Mouse (Mus musculus) liver, embryonic 14.5 days (tissue): ENCODE measurements at regions not wholly inside any gene's neighbourhood (a gene's known extent, or its start where the extent isn't known, plus 50 kb on each side); places are given as distances from the start of the nearest gene placed in this dataset.

ENCODE experiments used
- ATAC-seq: fragments of 200-750 bp; cut with Nextera tagmentation; 2 replicates; pipeline ENCODE4 v1.8.0; 2017; ENCODE audit warnings: moderate number of reproducible peaks, mild to moderate bottlenecking, moderate library complexity; ENCODE audit not compliant: insufficient read depth
- DNase-seq, 3 experiments: peaks; one replicate each; pipeline ENCODE4 v3.0.0-alpha.2; 2012 to 2013; ENCODE audit warnings: low read depth in 3 of 3, low spot score in 3 of 3
- H3K27ac ChIP-seq: fragments of 300-500 bp; sonication (generic); 2 replicates; pipeline ENCODE4 v1.5.1; 2014; ENCODE audit warnings: moderate library complexity, mild to moderate bottlenecking, control low read depth, inconsistent platforms
- H3K27me3 ChIP-seq: fragments of 300-500 bp; sonication (generic); 2 replicates; pipeline ENCODE4 v1.6.1; 2014; ENCODE audit warnings: mild to moderate bottlenecking, low read length, moderate library complexity; ENCODE audit not compliant: control insufficient read depth, insufficient read depth
- H3K36me3 ChIP-seq: fragments of 300-500 bp; sonication (generic); replicated peaks from 2 replicates; pipeline ENCODE4 v1.6.1; 2014; ENCODE audit warnings: low read depth; ENCODE audit not compliant: control insufficient read depth, insufficient read depth
- H3K4me1 ChIP-seq, 2 experiments: fragments of 200-500 bp in 1 of 2; fragments of 300-500 bp in 1 of 2; sonication (generic) in 1 of 2; replicated peaks; 2 replicates each; pipeline ENCODE4 v1.6.1; 2012 to 2014; ENCODE audit warnings: antibody characterized with exemption in 1 of 2, inconsistent platforms in 1 of 2, low read length in 1 of 2; ENCODE audit not compliant: control insufficient read depth in 2 of 2, insufficient read depth in 2 of 2
- H3K4me2 ChIP-seq: fragments of 300-500 bp; sonication (generic); 2 replicates; pipeline ENCODE4 v1.6.1; 2014; ENCODE audit warnings: low read depth, mild to moderate bottlenecking, control low read depth, moderate library complexity
- H3K4me3 ChIP-seq, 2 experiments: fragments of 200-500 bp in 1 of 2; fragments of 300-500 bp in 1 of 2; sonication (generic) in 1 of 2; 2 replicates each; pipeline ENCODE4 v1.5.1; 2012 to 2014; ENCODE audit warnings: low read depth in 2 of 2, low read length in 2 of 2, mild to moderate bottlenecking in 2 of 2, control low read depth in 1 of 2, inconsistent platforms in 1 of 2, moderate library complexity in 1 of 2; ENCODE audit not compliant: insufficient read depth in 1 of 2
- H3K9ac ChIP-seq: fragments of 300-500 bp; sonication (generic); replicated peaks from 2 replicates; pipeline ENCODE4 v1.6.1; 2014; ENCODE audit warnings: mild to moderate bottlenecking, control low read depth, moderate library complexity
- H3K9me3 ChIP-seq: fragments of 300-500 bp; sonication (generic); 2 replicates; pipeline ENCODE4 v1.6.1; 2016; ENCODE audit warnings: low read length, mixed read lengths; ENCODE audit not compliant: control insufficient read depth
- CTCF ChIP-seq: IDR thresholded peaks from 2 replicates; pipeline ENCODE4 v1.5.1; 2016; ENCODE audit warnings: antibody characterized with exemption, low read depth, control low read depth
- EP300 ChIP-seq: IDR thresholded peaks from 2 replicates; pipeline ENCODE4 v1.6.1; 2016; ENCODE audit warnings: antibody characterized with exemption, low read depth
- WGBS: fragments of 180-500 bp; shearing (Covaris S2); extraction: QIAGEN DNeasy Blood & Tissue Kit; methylation state at CpG from one replicate; pipeline ENCODE4 v1.1.7; 2014; ENCODE audit not compliant: insufficient replicate concordance; 5-methylcytosine and 5-hydroxymethylcytosine counted together

DNA sequence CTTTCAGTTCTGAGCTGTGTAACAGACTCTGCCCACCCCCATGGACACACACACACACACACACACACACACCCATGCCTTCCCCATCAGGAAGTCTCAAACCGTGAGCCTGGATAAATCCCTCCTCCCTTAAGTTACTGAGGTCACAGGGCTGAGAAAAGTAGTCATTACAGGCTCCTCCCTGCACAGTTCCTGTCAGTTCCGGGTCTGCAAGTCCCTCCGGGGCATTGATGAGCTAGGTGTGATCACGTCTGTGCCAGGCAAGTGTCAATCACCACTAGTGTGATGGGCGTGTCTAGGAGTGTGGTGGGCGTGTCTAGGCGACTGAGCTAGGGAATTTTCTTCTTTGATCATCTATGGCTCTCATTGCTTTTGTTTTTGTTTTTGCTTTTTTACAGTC is 189.6 kb upstream of the Rpl38 start:
- H3K9ac ChIP-seq: no peak overlapping the region
- H3K4me3 ChIP-seq: no peak overlapping the region
- TF ChIP-seq CTCF: no peak
- no peak for TF ChIP-seq EP300
- H3K27me3 ChIP-seq: no peaks in the 10 kb centered on the region
- no peaks in the 10 kb centered on the region for H3K36me3 ChIP-seq
- DNase-seq (no peak), ATAC-seq (no peak)
- H3K4me2 ChIP-seq: peak overlapping the region; percentile 18
- WGBS: 8% methylated on average over 7 of the region's 7 CpGs
- H3K27ac ChIP-seq: no peak overlapping the region
- no peaks in the 10 kb centered on the region for H3K9me3 ChIP-seq
- H3K4me1 ChIP-seq: peaks cover 0 to 3% of the 10 kb centered on the region in 2 experiments; a peak in 1 of 4 replicates

DNA sequence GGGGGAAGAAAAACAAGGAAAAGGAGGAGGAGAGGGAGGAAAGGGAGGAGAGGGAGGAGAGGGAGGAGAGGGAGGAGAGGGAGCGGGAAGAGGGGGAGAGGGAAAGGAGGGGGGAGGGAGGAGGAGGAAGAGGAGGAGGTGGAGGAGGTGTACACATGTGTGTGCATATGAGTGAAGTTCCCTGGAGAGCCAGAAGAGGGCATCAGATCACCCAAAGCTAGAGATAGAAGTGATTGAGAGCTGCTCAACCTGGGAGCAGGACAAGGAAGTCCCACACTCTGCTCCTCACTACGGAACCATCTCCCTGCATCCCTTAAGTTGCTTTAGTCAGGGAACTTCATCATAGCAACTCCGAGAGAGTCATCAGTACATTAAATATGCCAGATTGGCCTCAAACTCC is 191.0 kb upstream of the Rpl38 start:
- 34% methylated on average over 3 of the region's 3 CpGs for WGBS
- Histone ChIP-seq H3K4me1 (peaks cover 0 to 3% of the 10 kb centered on the region in 2 experiments; a peak in 1 of 4 replicates), H3K4me3 (no peak overlapping the region), H3K27ac (no peak overlapping the region), H3K9ac (no peak overlapping the region), H3K27me3 (no peaks in the 10 kb centered on the region), H3K36me3 (no peaks in the 10 kb centered on the region), H3K4me2 (no peak overlapping the region), H3K9me3 (no peaks in the 10 kb centered on the region)
- ATAC-seq (no peak), DNase-seq (no peak)
- TF ChIP-seq EP300 (no peak), CTCF (peak; percentile 50)

DNA sequence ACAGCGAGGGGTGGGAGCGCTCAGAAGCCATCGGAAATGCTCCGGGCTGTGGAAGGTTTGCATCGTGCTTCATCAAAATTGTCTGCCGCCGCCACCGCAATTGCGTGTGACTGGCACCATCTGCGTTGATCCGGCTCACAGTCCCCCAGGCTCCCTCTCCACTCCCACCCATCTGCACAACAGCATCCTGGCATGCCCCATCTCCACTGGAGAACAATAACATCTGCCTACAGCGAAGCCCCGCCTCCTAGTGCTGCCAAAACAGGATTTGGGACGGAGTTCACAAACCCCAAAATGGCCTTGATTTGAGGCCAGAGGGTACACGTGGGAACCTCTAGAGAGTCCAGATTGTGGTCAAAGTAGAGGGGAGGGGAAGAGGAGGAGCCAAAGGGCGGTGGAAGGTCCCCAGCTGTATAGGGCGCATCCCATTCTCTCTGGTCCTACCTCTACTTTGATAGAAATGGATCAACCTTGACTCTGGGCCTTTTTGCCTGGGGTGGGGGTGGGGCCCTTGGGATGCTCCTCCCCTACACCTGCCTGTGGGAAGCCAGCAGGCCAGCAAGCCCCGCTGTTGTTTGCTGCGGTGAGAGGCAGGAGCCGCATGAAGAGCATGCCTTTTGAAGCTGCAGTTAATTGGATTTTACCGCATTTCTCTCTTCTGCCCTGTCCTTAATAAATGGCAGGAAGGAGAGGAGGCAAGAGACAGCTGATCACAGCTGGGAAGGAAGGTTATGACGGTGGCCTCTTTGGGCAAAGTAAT is 195.6 kb upstream of the Rpl38 start:
- no peak overlapping the region for H3K4me3 ChIP-seq
- no peak overlapping the region for H3K27ac ChIP-seq
- no peak for DNase-seq
- H3K36me3 ChIP-seq: no peaks in the 10 kb centered on the region
- TF ChIP-seq CTCF: no peak
- no peak for TF ChIP-seq EP300
- H3K4me1 ChIP-seq: no peaks in the 10 kb centered on the region
- 18% methylated on average over 22 of the region's 22 CpGs for WGBS
- no peaks in the 10 kb centered on the region; the same call in 1 of the 2 replicates for H3K27me3 ChIP-seq
- no peaks in the 10 kb centered on the region for H3K9me3 ChIP-seq
- no peak overlapping the region for H3K9ac ChIP-seq
- ATAC-seq: no peak
- H3K4me2 ChIP-seq: no peak overlapping the region

GRCm38 (mm10) chr11:114468394-114468793 is 199.9 kb upstream of the Rpl38 start:
- Histone ChIP-seq H3K4me3 (no peak overlapping the region), H3K4me1 (no peaks in the 10 kb centered on the region), H3K27me3 (no peaks in the 10 kb centered on the region; the same call in 1 of the 2 replicates), H3K27ac (no peak overlapping the region), H3K4me2 (no peak overlapping the region), H3K36me3 (no peaks in the 10 kb centered on the region), H3K9me3 (no peaks in the 10 kb centered on the region), H3K9ac (no peak overlapping the region)
- DNase-seq: no peak
- 2% methylated on average over 8 of the region's 8 CpGs for WGBS
- ATAC-seq: no peak
- no peak for TF ChIP-seq EP300
- TF ChIP-seq CTCF: no peak

GRCm38 (mm10) chr11:114467803-114468202 is 200.5 kb upstream of the Rpl38 start:
- Histone ChIP-seq H3K4me3 (no peak overlapping the region), H3K9me3 (no peaks in the 10 kb centered on the region), H3K27me3 (no peaks in the 10 kb centered on the region; the same call in 1 of the 2 replicates), H3K27ac (no peak overlapping the region), H3K9ac (no peak overlapping the region), H3K36me3 (no peaks in the 10 kb centered on the region), H3K4me1 (no peaks in the 10 kb centered on the region), H3K4me2 (no peak overlapping the region)
- TF ChIP-seq CTCF (no peak), EP300 (no peak)
- ATAC-seq (no peak), DNase-seq (no peak)
- 9% methylated on average over 8 of the region's 8 CpGs for WGBS
